Mouse (Mus musculus): Measurements from ENCODE around the gene Spsb4.

DNA sequence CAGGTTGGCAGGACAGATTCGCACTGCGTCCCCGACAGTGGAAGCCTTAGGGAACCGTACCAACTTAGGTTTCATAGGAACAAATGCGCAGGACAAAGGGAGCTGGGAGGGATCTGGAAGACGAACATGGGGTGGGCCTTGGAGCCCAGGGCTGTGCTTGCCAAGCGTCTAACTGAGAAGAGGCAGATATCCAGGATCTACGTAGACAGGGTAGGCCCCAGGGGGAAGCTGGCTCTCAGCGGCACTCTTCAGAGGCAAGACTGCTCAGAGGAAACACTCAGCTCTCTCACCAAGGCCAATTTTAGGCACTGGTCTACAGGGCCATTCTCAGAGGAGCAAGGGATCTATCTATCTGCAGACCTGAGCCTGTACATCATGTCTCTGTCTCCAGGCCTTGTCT lies 69.1 kb downstream of the Spsb4 start:
- TF ChIP-seq CTCF (IDR thresholded peaks at IDR 0.05; ENCODE audit: low read depth, low read length), result no peak
- TF ChIP-seq TAL1 (conservative IDR thresholded peaks at IDR 0.05; ENCODE audit: low read depth, low read length), result no peak
- TF ChIP-seq POLR2AphosphoS5 (IDR thresholded peaks at IDR 0.05; ENCODE audit: insufficient replicate concordance, low read depth, low read length), result no peak

Data from G1E (cell line).